Mouse (Mus musculus) leukemia stem cell, adult 10-12 weeks (primary cell): ENCODE measurements around the gene Dtl. TPM values are rescaled to one million over a fixed set of nuclear protein-coding genes. Genes with fewer than 3 reads are reported as not detected.

Experiments
- polyA plus RNA-seq: library from polyadenylated mRNA; stranded (reverse); fragments of >175 nt; gene quantifications from 2 replicates; pipeline ENCODE4 v1.2.3, GENCODE M21; 2012; ENCODE audit warnings: low replicate concordance

The Dtl gene
- polyA plus RNA-seq = 8.2 and 26.9 TPM in 2 replicates

GRCm38 (mm10) chr1:191575458-191576247 lies at the start of gene Dtl, which contains the start of gene Ints7:
Gene Dtl (minus strand): TSS chr1:191575544.
Gene Ints7 (plus strand): TSS chr1:191575636.

Other genes starting within 250 kb of the Dtl start
- 3.9 and 5.3 TPM in 2 replicates for gene Tmem206, start 249.6 kb downstream of the Dtl start, polyA plus RNA-seq
- 60.4 and 62.3 TPM in 2 replicates for gene Ppp2r5a, start 172.3 kb downstream of the Dtl start, polyA plus RNA-seq
- gene Ints7, start 92 bp upstream of the Dtl start, polyA plus RNA-seq = 2.7 and 33.9 TPM in 2 replicates
- 2.1 and 6.8 TPM in 2 replicates for gene Lpgat1, start 142.3 kb upstream of the Dtl start, polyA plus RNA-seq
- 7.3 and 7.8 TPM in 2 replicates for gene Nek2, start 245.9 kb upstream of the Dtl start, polyA plus RNA-seq